Mouse (Mus musculus) layer of hippocampus, adult 11-12 months (tissue): ENCODE measurements around the gene Pecam1.
"Not testable (repeated sequence)": the region's sequence is repeated elsewhere in the genome, so short reads cannot be mapped to it uniquely, and the experiment has no call there.

Experiments
- DNase-seq: peaks from one replicate; pipeline ENCODE4 v3.0.0; 2022; ENCODE audit warnings: low spot score

Pecam1 gene

GRCm38 (mm10) chr11:106623629-106624028 is 126.8 kb downstream of the Pecam1 start:
- DNase-seq = peak; percentile 30

- no peak for DNase-seq
Measured at GRCm38 (mm10) chr11:106622056-106622455, 128.4 kb downstream of the Pecam1 start.

- DNase-seq = not testable (repeated sequence)
Measured at GRCm38 (mm10) chr11:106618768-106619167, 131.7 kb downstream of the Pecam1 start.

- no peak for DNase-seq
Measured at GRCm38 (mm10) chr11:106617821-106618580, 132.4 kb downstream of the Pecam1 start.

GRCm38 (mm10) chr11:106615561-106615960 is 134.9 kb downstream of the Pecam1 start:
- DNase-seq = no peak

GRCm38 (mm10) chr11:106614339-106614645 is 136.1 kb downstream of the Pecam1 start:
- no peak for DNase-seq

DNA sequence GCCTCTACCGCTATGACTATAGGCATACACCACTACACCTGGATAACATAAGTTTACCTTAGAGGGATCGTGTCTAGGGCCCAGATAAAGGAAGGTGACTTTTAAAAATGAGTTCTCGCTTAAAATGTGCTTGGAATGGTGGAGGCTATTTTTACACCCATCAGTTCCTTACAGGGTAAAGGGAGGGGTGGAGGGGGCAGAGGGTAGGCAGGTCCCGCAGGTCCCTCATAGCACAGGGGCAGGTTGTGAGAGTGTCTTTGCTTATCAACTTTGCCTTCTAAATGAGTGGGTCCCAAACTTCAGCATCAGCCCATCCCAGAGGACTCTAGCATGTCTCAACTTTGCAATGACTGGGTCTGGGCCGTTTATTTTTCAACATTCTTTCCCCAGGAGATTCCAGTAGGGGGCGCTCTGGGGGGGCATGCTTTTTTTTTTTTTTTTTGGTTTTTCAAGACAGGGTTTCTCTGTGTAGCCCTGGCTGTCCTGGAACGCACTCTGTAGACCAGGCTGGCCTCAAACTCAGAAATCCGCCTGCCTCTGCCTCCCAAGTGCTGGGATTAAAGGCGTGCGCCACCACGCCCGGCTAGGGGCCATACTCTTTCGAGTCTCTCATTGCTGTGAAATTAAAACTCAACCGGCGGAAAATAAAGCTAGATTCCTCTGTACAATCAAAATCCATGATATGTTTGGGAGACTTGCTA is 136.6 kb downstream of the Pecam1 start:
- DNase-seq = no peak

DNA sequence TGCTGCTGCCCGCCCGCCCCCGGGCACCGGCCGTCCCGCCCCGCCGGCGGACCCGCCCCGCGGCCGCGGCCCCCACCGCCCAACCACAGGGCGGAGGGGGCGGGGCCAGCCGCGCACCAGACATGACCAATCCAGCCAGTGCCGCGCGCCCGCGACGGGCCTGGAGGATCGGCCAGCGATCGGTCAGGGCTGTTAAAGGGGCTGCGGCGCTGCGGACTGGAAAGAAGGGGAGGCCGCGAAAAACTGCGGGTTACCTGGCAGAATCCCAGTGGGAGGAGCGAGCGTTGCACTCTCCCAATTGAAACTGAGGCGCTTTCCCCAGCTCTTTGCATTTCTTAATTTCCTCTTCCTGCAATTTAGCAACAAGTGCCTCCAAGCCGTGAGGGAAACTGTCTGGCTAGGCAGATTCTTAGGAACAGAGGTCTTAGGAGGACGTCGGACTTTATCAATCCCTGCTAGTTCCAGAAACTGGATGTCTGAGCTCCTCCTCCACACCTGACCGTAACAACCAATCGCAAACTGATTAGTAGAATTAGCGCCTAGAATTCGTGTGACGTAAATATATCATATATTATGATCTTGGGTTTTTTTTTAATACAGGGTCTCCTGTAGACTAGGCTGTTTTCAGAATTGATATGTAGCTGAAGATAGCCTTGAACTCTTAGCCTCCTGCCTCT is 137.3 kb downstream of the Pecam1 start, which contains the start of gene Tex2:
Tex2 (minus strand) TSS at position 463 of the 677 bp plus-strand sequence.
- DNase-seq = peak; percentile 98

DNA sequence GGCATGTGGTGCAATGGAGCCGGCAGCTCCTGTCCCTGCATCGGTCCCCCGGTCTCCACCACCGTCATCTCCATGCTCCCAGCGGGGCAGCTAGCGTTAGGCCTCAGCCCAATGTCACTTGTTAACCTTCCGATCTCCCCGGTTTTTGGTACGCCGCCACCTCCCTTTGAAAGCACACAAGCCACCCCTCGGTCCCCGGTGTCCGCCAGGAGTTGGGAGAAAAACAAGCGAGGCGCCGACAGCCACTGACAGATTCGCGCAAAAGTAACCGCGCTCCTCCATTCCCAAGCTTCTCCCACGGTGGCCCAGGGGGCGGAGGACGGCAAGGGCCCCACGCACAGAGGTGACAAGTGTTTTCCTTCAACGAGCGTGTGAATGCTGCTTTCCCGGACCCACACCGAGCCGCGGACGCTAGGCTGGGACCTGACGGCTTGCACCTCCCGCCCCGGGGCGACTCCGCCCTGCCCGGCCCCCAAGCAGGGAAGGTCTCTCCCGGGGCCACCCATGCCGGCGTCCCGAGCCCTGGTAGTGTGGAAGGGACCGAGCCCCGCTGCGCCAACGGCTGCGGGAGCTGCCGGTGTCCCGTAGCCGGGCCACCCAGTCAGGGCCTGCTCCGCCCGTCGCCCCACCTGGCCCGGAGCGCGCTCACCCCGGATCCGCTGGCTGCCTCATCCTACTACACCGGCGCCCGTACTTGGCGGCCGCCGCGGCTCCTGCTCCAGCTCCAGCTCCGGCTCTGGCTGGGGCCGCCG is 138.0 kb downstream of the Pecam1 start:
- peak; percentile 50 for DNase-seq

- no peak for DNase-seq
Measured at GRCm38 (mm10) chr11:106609731-106610130, 140.7 kb downstream of the Pecam1 start.

GRCm38 (mm10) chr11:106607316-106607715 is 143.1 kb downstream of the Pecam1 start:
- DNase-seq = no peak

- no peak for DNase-seq
Measured at GRCm38 (mm10) chr11:106606042-106606441, 144.4 kb downstream of the Pecam1 start.
